Mouse (Mus musculus) inflammation-experienced regulatory T-cells, adult 6 months (primary cell): ENCODE measurements around the gene Mtrr. TPM values are rescaled to one million over a fixed set of nuclear protein-coding genes. Genes with fewer than 3 reads are reported as not detected.

ENCODE experiments used
- ATAC-seq: one replicate; pipeline ENCODE4 v1.8.0; 2017
- polyA plus RNA-seq, 3 experiments: library from polyadenylated mRNA; unstranded; fragments of 100-300 nt; shearing (Covaris generic); gene quantifications; one replicate each; pipeline ENCODE4 v1.2.1; 2017

Mtrr gene
- 10 to 100 TPM; 17.6 to 21.8 (median 21.7) TPM for polyA plus RNA-seq

DNA sequence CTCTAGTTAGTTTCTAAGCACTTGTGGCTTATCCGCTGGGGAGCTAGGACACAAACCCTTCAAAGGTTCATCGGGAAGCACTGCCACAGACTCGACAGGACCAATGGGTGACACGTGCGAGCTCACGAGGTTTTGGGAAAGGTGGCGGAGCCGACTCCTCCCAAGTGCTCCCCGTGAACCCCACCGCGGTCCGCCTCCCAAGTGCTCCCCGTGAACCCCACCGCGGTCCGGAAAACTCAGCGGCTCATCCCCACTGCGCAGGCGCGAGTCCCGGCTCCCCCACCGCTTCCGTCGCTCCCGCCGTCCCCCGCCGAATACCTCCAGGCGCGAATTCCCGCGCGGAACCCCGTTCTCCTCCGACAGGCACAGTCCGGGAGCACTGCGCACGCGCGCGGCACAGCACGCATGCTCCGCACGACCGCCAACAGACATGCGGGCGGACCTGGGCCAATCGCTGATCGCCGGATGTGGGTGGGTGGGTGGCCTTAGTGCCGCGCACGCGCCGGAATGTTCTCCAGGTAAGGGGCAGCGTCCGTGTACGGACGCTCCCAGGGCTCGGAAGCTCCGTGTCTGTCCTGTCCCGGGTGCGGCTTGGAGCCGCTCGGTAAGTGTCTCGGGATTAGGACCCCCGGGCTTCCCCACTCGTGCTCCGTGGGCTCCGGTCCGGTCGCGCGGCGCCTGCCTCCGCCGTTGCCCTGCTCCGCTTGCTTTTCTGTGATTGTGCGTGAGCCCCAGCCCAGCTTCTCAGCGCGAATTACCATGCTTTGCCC, at the start of gene Mtrr, which contains the start of gene Fastkd3:
TSS of gene Mtrr (minus strand) at position 403 of the 770 bp plus-strand sequence.
TSS of gene Fastkd3 (plus strand) at position 488 of the 770 bp plus-strand sequence.
- ATAC-seq = peak; percentile 91

DNA sequence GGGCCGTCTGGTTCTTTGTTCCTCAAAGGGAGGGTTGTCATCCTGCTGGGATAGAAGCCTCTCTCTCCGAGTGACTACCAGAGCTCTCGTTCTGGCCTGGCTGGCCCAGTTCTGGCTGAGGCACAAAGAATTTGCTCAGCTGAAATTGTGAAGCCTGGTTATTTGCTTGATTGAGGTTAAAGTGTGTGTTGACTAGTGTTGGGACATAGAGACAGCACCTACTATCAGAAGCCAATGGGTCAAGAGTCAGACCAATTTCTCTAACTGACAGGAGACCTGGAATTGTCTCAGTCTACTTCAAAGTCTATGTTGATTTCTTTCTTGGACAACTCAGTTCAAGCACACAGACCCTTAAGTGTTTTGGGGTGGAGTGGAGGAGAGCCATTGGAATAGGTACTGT, 45.1 kb upstream of the Mtrr start:
- ATAC-seq = no peak

DNA sequence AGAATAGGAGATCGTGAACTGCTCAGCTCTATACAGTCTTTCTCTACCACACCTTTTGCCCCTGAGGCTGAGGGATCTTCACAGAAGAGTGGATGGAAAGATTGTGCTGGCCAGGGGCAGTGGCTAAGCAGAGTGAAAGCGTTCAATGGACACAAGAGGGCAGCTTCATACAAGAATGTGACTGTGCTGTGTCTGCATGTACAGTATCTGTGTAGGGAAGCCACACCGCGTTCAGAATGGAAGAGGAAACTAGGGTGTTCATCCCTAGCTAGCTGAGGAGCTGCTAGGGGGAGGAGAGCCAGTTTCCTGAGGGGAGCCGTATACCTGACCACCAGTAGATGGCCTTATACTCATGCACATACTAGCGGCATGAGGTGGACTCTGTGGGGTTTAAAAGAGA, 40.8 kb upstream of the Mtrr start:
- ATAC-seq = no peak

DNA sequence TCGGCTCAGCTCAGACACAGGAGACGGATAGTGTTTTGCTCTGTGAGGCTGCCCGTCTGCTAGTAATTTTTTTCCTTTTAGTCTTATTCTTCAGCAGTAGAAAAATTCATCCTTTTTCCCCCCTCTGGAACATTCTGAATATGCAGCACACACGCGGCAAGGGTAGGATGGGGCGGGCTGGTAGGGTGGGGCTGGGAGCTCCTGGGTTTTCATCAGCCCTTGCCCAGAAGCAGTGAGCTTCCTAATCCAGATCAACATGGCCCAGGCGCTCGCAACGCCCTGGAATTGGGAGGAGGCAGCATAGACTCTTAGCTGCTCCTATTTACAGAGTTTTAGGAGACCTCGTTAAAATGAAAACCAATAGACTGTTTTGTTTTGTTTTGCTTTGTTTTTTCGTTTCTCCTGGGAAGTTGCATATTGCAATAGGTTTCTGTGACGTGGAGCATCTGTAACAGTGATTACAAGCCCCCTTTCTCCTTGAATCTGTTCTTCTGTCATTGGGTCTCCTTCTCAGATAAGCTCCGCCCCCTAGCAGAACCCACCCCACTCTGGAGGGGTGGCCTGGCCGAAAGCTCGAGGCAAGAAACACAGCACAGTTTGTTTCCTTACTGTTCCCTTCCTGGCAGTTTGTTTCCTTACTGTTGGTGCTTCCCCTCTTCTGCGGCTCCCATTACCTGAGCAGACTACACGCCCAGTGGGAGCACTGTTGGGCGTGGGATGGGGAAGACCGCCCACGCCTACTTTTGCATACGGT, 25.9 kb upstream of the Mtrr start:
- no peak for ATAC-seq

DNA sequence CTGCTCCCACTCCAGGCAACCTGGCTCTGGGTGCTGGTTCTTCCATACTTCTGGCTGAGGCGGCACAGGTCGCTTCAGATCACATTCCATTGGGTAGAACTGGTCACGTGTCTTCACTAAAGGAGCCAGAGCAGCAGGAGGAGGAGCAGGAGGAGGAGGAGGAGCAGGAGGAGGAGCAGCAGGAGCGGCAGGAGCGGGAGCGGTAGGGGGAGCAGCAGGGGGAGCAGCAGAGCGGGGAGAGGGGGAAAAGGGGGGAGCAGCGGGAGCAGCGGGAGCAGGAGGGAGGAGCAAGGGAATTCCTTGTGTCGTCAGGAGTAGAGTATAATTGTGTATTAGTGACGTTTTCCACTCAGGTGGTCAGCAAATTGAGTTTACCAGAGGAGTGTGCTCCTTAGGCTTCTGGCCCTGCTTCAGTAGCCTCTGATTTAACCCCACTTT, 23.8 kb upstream of the Mtrr start:
- no peak for ATAC-seq

DNA sequence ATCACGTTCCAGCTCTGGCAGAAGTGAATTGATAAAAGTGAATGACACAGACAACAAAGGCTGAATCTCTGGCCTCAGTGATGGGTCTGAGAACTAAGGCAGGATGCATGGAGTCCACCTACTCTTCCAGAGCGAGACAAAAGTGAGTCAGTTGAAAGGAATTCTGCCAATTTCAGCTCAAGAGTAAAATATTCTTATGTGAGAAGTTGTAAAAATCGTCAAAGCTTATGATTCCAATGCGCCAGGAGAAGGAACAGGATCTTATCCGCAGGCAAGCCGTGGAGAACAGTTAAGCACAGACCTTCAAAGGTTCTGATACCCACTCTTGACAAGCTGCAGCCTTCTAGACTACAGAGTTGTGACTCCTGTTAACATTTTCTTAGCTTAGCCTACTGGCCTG, 21.1 kb upstream of the Mtrr start:
- ATAC-seq = no peak

DNA sequence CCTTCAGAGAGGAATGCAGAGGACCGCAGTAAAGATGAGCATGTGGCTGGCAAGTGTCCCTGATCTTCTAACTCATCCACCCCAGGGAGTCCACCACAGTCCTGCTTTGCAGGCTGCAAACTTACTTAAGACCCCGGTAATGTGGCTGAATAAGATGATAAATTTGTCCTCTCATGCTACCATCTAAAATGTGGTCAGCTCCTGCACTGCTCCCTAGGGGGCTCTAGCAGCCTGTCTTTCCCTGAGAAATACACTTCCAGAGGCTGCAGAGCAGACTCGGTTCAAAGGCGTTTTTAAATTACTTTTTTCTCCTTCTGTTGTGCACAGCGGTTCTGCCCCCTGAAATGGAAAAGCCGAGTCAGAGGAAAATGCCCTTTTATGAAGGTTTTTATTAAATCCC, 19.2 kb upstream of the Mtrr start:
- no peak for ATAC-seq

DNA sequence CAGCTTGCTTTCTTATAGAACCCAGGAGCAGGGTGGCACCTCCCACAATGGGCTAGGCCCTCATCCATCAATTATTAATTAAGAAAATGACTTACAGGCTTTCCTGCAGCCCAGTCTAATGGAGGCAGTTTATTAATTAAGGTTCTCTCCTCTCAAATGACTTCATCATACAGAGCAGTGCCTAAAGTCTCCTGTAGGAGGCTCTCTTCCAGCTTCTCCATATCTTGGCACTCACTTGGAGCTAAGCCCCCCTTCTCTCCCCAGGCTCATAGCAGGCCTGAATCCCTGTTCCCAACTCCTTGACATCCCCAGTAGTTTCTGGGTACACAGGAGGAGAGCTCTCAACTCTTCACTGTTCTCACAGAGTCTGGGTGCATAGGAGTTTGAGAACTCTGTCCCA, 17.0 kb upstream of the Mtrr start:
- no peak for ATAC-seq

DNA sequence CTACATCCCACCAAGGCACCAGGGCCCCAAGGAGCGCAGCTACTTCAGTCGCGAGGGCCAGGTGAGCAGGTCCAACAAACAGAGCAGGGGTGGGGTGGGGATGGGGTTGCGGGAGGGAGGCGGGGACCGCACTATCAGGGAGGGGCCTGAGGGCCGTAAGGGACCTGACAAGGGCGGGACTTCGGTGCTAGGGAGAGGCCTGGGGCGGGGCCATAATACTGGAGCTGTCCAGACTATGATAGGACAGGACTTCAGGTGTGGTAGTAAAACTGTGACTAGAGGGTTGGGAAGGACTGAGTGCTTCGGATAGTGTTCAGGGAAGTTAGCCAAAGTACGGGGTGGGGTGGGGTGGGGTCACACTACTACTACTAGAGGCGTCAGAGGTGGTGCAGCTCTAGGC, 15.7 kb upstream of the Mtrr start:
- no peak for ATAC-seq

DNA sequence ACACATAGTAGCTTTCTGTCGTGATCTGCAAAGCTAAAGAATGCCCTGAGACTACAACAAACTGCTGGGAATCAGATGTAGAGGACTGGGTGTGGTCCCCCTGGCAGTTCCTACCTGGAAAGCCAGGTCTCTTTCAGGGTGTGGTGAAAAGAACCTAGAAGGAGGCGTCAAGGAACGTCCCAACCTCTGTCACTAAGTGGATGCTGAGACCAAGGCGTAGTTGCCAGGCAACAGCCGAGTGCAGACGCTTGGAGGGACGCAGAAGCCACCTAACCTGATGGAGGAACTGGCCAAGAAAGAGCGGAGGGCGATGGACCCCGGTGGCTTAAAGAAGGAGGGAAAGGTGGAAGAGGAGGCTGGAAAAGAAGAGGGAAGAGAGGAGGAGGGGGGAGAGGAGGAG, 15.2 kb upstream of the Mtrr start, which contains the start of gene 1700001L19Rik:
TSS of gene 1700001L19Rik (plus strand) at position 223 of the 400 bp plus-strand sequence.
- ATAC-seq = no peak

DNA sequence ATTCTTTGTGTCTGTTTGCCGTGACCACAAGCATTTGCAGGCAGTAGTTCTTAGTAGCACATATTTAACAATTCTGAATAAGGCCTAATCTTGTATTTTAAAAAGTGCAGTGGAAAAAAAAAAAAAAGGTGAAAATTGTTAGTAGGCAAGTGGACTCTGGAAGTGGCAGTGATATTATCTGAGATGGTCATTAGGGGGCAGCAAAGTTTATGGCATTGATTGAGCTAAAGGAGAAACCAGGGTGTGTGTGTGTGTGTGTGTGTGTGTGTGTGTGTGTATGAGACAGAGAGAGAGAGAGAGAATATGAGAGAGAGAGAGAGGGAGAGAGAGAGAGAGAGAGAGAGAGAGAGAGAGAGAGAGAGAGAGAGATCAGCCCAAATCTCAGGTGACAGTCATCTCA, 11.8 kb upstream of the Mtrr start:
- ATAC-seq = no peak

DNA sequence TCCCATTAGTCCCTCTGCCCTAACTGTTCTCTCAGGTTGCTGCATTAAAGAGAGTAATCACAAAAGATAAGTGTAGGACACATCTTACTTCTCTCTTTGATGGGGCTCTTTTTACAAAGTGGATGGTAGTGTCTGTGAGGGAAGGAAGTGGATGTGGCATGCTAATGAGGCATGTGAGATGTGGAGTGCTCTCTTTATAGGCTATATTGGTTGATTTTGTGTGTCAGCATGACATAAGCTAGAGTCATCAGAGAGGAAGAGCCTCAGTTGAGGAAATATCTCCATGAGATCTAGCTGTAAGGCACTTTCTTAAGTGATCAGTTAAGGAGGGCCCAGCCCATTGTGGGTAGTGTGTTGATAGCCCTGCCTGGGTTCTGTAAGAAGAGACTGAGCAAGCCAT, 6.4 kb upstream of the Mtrr start:
- peak; percentile 71 for ATAC-seq

DNA sequence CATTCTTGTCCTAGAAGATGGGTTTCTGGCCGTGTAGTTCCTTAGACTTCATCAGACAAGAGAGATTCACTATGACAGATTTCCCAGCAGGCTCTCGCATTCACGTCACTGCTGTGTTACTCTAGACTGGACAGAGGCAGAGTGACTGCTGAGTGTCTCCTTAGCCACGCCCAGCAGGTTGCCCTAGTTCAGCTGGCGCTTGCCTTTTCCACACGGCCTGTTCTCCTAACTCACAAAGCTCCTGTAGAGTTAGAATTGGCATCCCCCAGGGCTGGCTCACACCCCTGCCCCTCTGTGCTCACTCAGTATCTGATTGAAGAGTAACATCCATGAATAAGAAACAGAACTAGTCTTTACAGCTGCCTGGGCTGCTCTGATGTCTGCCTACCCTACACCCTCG, 3.5 kb upstream of the Mtrr start:
- ATAC-seq = no peak

DNA sequence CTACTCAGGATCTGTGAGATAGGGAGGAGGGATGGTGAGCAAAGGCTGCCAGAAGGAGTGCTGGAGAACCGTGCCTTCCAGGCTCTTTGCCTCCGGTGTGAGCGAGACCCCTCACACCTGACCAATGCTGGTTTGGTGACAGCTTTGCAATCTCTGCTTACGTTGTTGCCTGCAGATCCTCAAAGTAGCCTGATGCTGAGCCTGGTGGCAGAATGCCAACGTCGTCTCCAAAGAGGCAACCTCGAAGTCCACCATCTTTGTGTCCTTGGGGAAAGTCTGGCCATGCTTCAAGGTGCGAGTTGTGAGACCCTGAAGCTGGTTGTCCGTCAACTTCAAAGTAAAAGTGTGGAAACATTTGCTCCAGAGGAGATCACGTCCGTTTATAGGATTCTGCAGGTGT, 2.0 kb upstream of the Mtrr start:
- ATAC-seq = no peak

DNA sequence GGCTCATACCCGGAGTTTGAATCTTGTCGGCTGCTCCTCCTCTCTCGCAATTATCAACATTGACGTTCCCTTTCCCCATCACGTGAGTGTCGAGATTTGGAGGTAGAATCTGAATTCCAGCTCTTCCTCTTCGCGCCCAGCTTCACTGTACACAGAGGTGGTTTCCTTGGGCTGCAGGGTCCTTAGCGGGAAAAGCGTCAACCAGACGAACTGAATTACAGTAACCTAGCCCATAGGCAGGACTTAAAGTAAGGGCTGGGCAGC, 500 bp upstream of the Mtrr start:
- no peak for ATAC-seq

DNA sequence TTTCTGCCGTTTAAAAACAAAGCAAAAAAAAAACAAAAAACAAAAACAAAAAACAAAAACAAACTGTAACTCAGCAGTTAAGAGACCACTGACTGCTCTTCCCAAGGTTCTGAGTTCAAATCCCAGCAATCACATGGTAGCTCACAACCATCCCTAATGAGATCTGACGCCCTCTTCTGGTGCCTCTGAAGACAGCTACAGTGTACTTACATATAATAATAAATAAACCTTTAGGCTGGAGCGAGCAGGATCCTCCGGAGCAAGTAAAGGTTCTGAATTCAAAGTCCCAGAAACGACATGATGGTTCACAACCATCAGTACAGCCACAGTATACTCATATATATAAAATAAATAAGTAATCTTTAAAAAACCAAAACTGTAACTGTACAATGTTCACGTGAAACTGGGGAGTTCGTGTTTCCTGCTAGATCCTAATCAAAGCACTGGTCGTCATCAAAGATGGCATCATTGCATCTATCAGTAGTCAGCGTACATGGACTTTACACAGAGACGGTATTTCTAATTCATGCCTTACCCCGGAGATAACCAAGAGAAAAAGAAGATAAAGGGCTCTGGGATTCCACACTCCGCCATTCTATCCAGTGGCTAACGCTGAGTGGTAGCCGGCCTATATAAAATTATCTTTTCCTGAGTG, 736 bp downstream of the Mtrr start:
- ATAC-seq = peak; percentile 30

DNA sequence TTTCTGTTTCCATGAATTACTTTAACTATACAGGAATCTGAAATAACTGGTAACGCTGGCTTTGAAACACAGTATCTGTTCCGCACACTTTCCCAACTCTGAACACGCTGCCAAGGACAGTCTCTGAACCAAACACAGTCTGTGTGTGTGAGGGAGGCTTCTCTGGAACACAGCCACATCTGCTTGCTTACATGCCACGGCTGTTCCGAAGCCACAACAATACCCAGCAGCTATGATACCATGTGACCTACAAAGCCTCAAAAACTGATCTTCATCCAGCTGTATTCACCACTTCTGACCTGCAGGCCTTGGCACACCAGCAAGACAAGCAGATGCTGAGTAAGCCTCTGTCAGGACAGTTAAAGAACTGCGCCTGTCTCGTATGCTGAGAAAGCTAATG, 4.0 kb downstream of the Mtrr start:
- ATAC-seq = no peak

DNA sequence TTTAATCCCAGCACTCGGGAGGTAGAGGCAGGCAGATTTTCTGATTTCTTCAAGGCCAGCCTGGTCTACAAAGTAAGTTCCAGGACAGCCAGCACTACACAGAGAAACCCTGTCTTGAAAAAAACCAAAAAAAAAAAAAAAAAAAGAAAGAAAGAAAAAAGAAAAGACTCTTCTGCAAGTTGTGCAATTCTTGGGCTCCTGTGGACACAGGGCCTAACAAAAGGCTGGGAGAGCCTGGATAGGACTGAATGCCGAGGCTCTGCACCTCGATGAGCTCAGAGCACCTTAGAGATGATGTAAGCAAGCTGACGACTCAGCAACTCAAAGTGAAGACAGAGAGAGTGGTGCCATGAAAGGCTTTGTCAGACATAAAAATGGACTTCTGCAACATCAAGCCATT, 7.6 kb downstream of the Mtrr start:
- ATAC-seq = no peak

DNA sequence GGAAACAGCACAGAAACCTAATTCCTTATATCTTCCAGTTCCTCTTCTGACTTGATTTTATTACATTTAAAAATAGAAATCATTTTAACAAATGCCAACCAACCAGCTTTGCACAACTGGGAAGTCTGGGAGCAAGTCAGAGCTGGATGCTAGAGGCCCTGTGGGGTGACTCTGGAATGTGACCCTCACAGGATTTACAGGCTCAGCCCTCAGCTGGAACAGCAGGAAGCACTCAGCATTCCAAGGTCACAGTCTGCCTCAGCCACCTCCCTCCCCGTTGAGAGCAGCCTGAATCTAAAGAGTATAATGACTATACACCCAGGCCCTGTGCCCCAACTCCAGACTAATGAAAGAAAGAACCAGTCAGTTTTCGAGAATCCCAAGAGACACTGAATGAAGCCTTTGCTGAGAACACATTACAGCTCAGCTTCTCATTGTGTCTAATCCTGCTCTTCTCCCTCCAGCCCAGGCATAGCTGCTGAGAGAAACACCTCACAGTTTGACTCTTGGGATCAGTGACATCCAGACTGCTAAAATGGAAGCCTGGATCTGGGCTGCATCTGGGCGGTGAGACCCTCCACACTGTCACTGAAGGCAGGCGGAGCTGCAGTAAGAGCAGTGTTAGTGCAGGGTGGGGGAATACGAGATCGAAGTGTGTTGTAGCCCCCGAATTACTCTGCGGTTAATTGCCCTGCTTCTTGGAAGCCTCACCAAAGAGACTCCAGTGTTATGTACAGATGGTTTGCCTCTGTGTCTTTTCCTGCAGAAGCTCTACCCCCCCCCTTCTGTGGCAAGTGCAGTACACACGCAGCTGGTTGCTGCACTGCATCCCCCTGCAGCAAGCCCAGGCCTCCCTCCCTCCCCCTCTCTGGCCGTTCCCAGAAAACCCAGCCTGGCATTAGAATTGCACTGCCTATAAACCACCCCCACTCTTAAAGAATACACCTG, 8.7 kb downstream of the Mtrr start:
- ATAC-seq = no peak

DNA sequence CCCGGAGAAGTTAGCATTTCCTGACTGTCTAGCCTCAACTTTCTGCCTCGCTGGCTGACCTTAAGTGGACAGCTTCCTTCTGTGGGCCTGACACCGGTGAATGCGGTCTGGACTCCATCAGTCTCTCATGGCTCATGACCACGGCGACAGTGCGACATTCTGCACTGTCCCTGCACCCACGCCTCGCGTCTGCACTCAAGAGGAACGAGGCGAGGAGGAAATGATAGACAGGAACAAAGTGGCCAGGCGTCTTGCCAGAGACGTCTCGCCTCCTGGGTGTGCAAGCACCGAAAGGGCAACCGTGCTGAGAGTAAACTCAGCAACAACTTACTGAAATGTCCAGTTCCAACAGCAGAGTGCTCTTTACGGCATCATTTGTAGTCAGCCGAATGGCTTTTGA, 9.7 kb downstream of the Mtrr start:
- no peak for ATAC-seq

DNA sequence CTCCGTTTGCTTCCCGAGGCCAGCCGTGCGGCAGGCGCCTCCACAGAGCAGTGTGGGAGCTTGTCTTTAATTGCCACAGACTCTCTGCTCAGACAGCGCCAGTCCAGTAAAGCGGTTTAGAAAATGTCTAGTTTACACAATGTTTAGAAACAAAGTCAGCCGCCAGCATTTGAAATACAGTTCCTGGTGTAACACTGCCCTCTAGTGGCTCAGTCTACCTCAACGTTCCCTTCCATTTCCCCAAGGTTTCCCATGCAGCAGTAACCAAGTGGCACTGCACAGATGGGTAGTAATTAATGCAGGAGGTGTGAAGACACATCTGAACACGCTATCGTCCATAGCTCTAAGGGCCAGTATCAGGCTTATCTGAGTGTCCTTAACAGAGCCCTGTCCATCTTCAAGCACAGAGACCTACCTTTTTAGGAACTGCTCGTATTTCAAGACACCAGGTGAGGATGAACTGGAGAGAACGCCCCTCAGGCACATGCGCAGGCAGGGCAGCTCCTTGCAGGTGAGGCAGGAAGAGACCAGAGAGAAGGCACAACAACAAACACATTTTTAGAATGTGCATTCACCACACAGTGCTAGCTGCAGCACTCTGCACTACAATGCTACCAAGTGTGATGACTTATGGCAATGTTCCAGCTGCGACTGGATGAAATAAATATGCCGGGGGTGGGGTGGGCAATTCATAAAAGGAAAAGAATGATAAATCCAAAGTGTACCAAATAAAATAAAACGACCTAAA, 12.2 kb downstream of the Mtrr start:
- ATAC-seq = peak; percentile 58

DNA sequence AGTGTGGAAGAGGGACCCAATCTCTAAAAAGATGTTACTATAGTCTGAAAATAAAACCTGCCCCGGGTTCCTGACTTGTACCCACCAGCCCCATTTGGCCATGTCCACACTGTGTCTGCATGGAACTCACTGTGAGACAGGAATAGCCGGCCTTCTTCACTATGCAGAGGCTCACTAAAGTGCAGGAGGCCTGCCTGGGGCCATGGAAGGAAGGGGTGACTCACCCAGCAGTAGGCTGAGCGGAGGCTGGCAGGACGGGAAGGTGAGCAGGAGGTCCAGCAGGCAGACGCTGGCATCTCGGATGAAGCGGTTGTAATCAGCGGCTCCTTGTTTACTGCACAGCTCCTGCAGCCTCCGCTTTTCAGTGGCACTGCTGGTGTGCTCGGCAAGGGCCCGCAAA, 13.4 kb downstream of the Mtrr start:
- ATAC-seq = no peak
